Mouse (Mus musculus) ES-CJ7 (cell line): Measurements from ENCODE around the gene Olfr1371.

Experiments
- DNase-seq: peaks from one replicate; pipeline ENCODE4 v3.0.0; 2011; ENCODE audit warnings: low read depth, low spot score

Olfr1371 gene

DNA sequence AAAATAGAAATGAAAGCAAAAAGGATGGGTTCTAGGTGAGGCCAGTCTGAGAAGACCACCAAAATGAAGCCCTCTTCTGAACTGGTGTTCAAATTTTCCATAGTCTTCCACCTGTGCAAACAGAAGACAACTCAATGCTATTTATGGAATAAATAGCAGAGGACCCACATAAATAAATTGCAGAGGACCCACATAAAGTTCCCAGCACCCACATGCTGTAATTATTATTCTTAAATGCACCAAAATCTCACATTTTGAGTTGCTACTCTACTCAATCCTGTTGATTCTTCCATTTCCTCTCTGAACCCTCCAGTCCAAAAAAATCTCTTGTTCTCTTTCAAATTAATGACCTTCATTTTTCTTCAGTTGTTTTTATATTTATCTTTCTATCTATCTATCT, at the start of gene Olfr1371:
TSS of gene Olfr1371 (minus strand) at position 101 of the 400 bp plus-strand sequence.
- no peak for DNase-seq

DNA sequence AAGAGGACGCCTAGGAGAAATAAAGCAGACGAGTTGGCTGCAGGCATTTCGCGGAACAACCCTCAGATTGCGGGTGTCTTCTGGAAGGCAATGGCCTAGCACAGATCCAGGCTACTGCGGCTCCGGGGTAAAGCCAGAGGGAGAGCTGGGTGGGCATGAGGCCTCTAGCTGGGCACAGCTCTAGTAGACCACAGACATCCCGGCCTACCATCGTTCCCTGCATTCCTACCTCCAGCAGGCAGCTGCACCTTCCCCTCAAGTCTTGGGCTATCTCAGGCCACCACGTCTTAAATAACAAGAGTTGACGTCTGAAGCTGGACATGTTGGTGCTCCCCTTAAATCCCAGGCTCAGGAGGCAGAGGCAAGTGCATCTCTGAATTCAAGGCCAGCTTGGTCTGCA, 48.6 kb upstream of the Olfr1371 start:
- DNase-seq: no peak

DNA sequence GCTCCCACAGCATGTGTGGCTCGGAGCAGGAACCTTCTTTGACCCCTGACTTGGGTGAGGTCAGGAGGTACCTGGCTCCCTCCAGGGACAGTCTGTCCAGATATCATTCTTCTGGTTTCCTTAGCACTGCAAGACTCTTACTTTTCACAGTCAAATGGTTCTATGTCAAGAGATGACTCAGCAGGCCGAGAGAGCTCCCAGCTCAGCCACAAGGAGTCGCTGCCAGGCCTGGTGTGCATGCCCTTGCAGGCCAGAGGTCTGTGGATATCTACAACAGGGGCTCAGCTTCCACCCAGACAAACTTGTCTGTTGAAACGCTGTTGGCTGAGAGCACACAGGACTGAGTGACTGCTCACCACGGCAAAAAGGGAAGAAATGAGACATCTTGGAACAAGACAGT, 48.1 kb upstream of the Olfr1371 start:
- DNase-seq: peak; percentile 74

DNA sequence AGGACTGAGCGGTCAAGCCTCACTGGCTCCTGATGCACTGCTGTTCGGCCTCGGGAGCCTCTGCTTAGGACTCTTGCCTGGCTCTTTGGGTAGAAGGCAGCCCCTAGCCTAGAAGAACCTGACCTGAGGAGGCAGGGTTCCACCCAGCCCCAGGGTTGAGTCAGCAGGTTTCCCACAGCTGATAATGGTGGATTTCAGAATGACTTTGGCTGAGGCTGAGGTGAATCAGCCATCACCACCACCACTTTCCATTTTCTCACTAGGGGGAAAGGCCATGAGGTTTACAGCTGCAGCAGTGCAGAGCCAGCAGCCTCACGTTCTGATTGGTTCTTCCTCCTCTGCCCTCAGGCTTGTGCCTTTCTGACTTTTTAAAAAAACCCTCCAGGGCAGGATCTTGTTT, 47.1 kb upstream of the Olfr1371 start:
- DNase-seq: no peak

DNA sequence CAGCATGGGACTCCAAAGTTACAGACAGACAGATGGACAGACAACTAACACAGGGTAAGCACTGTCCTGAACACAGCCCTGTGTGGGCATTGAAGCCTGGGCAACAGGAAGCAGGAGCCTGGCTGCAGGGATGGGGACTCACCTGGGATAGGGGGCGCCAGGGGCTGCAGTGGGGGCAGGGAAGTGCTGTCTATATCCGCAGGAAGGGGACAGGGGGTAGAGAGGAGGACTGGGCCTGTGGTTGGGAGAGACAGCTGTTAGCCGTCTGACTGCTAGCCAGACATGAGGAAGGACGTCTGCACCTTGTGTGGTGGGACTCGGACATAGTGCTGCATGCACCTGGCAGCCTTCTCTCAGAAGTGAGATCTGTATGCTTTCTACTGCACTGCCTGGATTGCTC, 44.9 kb upstream of the Olfr1371 start:
- no peak for DNase-seq

DNA sequence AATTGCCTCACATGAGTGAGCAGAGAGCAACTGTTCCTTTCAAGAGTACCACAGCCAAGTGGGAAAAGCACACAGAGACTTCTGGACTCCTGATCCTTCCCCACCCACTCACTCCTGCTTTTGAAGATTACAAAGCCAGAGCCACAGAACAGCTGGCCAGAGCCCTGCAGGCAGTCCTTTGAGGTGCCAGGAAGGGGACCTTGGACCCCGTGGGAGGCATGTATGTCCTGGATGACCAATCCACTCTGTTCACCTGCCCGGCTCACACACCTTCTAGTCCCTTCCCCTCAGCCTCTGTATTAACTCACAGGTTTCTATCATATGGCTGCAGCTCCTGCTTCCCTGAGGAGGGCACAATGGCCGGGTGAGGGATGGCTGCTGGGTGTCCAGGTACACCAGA, 43.6 kb upstream of the Olfr1371 start:
- no peak for DNase-seq

DNA sequence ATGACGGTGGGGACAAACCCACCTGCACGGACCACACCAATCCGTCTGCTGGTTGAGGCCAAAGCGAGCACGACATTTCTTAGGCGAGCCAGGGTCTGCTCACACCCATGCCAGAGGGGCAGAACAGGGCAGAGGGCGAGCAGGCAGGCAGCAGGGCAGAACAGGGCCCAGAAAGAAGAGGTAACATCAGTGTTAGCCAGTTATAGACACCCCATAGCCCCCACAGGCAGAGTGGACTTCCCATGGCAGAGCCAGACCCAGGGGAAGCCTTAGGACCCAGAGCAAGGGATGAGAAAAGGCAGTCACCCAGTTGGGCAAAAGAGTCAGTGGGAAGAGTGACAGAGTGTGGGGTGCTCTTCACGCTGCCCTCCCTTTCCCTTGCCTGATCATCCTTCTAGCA, 41.3 kb upstream of the Olfr1371 start:
- DNase-seq: no peak

DNA sequence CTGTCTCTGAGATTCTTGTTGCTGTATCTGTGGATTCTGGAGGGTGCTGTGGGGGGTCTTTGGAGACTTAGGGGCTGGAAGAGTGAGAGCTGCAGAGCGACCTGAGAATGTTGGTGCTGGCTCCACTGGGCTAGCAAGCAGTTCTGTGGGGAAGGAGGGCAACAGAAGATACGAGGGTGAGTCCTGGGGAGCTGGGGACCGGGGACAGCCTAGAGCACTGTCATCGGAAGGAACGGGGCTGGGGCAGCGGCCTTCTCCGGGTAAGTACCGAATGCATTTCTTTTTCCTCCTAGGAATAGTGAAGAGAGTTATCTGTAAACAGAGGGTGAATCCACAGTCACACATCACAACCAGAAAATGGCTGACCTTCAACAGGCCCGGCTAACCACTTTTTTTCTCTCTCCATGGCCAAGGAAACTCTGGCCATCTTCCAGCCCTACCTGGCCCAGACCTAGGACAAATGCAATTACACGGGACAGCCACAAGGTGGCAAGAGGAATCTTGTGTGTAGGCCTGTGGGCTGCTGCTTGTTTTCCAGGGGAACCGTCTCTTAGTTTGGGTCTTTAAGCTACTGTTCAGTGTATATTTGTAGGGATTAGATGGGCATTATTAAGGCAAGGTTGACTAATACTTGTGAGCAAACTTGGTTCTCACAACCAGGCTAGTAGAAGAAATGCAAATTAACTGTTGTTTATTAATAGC, 40.0 kb upstream of the Olfr1371 start:
- peak; percentile 66 for DNase-seq

DNA sequence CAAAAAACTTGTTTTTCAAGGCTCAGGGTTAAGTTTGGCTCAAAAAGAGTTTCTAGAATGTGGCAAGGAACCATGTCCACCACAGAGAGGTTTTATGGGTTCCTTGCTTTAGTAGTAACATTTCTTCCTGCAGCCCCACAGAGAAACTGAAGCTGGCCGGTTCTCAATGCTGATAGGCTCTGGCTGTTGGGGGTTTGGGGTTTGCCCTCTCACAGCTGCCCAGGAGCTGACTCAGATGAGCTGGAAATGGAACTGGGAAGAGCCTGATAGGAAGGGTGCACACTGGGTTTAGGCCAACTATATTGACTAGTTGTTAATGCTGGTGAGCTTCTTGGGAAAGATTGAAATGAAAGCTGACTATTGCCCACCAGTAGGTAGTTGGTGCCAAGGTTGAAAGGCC, 38.9 kb upstream of the Olfr1371 start:
- no peak for DNase-seq

DNA sequence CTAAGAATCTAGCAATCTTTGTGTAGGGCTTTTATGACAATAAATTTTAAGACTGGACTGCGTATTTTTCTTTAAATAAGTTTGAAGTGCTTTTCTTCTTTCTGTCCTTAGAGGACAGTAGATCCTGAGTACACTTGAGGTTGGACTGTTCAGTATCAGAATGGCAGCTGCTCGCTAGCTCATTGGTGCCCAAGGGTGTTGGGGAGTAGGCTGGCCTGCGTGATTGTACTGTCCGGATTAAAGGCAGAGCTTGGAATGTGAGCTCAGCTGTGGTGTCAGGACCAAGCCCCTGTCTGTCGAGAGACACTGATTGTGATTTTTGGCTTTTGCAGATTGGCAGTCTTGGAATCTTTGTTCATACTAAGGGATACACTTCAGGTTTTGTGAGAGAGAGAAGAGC, 38.0 kb upstream of the Olfr1371 start:
- no peak for DNase-seq

DNA sequence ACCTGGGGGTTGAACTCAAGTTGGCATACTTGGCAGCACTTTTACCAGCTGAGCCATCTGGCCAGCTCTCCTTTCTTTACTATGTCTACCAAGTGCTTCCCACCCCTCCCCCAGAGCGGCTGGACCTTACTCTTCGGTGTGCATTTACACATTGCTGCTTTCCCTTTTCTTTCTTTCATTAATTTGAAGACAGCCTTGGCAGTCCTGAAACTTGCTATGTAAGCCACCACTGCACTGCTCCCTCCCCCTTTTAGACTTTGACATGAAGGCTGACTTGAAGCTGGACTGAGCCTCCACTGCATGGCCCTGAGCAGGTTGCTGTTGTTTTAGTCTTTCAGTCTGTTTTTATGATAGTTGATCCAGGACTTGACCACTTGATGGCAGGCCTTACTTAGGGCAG, 35.7 kb upstream of the Olfr1371 start:
- no peak for DNase-seq

DNA sequence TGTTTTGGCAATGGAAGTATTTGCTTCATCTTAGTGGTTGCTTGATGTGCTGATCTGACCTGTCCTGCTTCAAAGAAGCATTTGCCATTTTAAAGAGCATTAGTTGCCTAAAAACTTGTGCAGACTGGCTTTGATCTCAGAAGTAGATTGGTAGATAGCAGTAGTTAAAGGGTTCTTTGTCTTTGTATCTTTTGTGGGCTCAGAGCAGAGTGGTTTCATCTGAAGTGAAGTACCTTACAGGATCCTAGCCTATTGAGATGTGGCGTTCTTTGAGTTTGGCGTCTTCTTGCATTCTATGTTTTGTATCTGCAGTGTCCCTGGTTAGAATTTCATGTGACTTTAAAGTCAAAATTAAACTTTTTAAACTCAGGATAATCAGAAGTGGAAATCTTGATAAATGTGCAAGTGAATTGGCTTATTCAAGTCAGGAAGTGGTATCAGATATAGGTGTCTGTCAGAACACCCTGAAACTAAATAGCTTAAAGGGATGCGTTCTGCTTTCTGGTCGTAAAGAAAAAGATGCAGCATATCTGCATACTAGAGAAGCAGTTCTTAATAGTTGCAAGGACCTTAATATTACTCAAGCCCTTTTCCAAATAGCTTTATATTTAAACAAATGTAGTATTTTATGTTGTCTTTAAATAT, 27.2 kb upstream of the Olfr1371 start:
- no peak for DNase-seq

DNA sequence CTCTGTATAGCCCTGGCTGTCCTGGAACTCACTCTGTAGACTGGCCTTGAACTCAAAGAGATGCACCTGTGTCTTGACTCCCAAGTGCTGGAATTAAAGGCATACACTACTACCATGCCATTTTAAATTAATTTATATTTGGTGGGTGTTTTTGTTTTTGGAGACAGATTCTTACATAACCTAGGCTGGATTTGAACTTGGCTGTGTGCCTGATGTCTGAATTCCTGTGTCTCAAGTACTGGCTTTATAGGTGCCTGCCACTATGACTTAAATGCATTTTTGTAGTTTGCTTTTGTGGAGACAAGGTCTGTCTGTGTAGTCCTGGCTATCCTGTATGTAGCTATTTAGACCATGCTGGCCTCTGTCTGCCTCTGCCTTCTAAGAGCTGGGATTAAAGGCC, 20.7 kb upstream of the Olfr1371 start:
- DNase-seq: no peak

DNA sequence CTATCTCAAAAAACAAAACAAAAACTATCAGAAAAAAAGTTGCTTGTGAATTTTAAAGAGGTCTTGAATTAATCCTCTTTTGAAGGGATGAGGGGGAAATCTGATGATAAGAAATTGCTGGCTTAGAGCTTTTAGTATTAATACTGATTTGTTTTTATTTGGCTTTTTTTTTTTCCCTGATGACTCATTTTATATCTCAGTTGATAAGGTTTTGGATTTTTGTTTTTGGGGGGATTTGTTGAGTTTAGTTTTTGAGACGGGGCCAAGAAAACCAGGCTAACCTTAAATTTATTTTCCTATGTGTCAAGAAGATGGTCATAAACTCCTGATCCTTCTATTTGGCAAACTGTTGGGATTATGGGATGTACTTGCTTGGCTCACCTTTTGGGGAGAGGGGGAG, 20.1 kb upstream of the Olfr1371 start:
- no peak for DNase-seq

DNA sequence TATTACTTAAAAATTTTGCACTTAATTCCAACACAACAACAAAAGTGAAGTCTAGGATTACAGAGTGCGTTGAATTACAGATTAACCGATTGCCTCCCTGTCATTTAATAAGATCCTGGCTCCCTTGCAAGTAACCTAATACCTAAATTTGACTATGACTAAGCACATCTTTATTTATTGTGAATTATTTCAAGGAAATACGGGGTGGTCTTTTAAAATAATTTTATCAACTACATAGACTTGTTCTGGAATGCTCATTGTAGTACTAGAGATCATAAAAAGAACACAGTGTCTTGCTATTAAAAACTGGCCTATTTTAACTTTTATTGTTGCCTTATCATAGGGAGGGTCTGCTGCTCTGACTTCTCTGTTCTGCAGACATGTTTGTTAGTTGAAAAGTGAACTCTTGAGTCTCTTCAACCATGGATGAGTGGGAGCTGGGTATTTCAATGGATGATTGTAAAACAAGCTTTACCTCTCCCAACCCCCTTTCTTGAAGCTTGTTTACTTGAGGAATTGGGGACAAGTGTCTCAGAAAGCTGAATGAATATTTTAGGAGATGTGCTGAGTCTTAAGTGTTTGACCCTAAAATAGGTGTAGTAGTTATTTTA, 19.4 kb upstream of the Olfr1371 start:
- no peak for DNase-seq

DNA sequence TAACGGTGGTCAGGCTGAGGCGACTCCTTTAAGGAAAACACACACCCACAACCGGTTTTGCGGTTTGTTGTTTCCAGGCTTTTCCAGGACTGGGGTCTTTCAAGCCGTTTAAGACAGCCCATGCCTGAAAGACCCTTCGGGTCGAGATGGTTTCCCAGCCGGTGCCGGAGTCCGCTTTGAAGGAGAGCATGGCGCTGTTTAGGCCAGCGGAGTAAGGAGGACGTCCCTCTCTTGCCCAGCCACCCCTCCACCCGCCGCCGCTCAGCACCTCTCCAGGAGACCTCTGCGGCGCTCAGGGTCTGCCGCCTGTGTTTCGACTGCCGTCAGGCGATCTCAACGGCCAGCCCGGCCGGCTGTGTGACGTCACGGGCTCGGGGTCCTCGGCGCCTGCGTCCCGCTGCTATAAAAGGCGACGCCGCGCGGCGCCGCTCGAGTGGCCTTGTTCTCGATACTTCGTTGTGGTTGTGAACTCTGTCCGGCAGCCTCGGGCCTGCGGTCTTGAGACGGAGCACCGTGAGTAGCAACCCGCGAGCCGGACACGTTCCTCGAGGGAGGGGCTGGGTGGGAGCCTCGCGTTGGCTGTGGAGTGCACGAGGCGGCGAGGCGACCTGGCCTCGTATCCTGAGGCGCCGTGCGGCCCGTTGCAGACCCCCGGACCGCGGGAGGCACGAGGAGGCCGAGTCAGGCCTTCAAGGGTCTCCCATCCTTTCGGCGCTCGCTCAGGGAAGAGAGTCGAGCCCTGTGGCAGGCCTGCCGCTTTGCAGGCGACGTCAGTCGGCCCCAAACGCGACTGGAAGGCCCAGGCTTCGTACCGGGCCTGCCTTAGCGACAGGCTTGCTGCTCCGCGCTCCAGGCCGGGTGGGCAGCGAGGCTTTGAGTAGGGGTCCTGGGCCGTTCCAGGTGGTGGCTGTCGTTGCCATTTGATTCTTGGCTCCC, 18.1 kb upstream of the Olfr1371 start, which contains the start of gene Skp1a:
TSS of gene Skp1a (plus strand) at position 390 of the 936 bp plus-strand sequence.
- peak; percentile 89 for DNase-seq

DNA sequence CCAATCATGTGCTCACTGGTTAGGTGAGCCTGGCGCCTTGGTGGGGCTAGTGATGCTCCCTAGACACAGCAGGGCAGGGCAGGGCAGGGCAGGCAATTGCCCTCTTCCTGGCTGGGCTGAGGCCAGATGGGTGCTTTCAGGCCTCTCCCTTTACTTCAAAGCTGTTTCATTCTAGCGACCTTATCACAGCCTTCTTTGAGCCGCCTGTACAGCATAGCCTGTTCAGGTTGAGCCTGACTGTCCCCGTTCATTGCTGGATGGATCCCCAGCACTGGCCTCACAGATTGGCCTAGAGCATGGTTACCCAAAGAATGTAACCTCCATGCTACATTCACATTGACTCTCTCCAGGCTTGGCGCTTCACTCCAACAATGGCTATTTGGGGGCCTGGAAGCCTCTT, 16.9 kb upstream of the Olfr1371 start:
- no peak for DNase-seq

DNA sequence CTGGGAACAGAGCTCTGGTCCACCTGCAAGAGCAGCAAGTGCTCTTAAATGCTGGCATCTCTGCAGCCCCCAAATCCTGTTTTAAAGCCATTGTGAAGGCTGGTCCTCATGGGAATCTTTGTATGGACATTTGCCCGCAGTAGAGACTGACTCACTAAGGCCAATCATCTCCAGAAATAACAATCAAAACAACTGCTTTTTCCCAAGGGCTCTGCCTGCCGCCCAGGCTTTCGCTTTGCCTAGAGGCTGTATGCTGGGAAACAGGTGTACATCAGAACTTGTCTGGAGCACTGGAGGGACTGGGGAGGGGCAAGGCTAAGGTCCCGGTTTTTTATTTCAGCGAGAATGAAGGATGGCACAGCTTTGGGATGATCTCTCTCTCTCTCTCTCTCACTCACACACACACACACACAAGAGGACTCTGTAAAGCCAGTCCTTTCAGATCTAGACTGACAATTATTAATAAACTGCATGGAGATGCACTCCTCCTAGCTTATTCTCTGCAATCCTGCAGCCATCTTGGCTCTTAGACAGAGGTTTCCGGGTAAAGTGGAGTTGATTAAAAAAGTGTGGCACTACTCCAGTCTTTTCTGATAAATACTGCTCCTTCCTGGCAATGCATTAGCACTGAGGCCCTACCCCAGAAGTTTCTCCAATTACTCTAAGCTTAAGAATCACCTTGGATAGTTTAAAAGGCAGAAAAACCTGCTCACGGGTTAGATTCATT, 15.1 kb upstream of the Olfr1371 start:
- DNase-seq: no peak

DNA sequence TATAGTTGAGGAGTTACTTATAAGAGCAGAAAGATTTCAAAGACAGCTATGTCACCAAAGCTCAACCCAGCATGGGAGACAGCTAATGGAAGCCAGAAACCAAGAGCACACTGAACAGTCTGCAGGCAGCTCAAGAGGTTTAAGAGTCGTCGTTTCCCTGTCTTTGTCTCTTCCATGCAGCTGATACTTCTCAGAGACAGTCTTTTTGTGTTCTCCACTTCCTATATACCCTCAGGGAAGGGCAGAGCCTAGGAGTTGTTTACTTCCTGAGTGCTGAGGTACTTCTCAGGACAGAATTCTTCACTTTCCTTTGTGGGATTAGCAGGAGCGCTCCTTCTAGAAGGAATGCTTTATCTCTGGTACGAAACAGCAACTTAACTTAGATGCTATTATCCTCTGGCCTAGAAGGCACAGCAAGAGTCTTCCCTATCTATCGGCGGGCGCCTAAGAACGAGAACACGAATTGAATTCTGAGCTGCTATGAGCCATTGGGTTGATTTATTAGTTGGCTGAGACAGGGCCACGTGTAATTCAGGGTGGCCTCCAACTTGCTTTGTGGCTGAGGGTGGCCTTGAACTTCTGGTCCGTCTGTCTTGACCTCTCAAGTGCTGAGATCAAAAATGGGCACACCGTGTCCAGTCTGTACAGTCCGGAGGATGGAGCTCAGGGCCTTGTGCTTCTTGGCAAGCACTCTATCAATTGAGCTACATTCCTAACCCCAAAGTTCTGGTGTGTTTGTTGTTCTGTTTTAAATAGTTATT, 13.9 kb upstream of the Olfr1371 start:
- peak; percentile 82 for DNase-seq

DNA sequence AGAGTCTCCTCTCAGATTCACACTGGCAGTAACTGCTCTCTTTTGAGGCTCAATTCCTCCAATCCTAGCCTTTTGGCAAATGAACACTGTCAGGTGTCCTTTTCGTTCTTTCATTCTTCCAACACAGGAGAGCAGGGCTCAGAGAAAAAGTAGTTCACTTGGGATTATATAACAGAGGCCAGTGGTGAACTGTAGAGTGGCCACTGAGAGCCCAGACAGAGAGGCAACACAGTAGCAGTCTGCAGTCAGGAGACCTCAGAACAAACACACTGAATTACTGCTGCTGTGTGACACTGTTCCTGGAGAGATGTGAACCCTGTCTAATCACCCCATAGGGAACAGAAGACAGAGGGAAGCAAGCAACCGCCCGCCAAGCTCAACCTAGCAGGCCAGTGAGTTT, 13.3 kb upstream of the Olfr1371 start:
- DNase-seq: no peak
